Mouse (Mus musculus) liver, adult 2 months (tissue): Measurements from ENCODE around the gene Ap2a1. TPM values are rescaled to one million over a fixed set of nuclear protein-coding genes. Genes with fewer than 3 reads are reported as not detected.

Source experiments
- DNase-seq: peaks from one replicate; pipeline ENCODE4 v3.0.0-alpha.2; 2011; ENCODE audit warnings: low read depth, low spot score; ENCODE audit errors: extremely low read depth
- H3K27ac ChIP-seq: fragments of 200-500 bp; replicated peaks from 2 replicates; pipeline ENCODE4 v1.5.1; 2012; ENCODE audit warnings: low read depth, mild to moderate bottlenecking, control low read depth, inconsistent platforms, low read length; ENCODE audit not compliant: insufficient read depth
- H3K27me3 ChIP-seq: fragments of 200-500 bp; 2 replicates; pipeline ENCODE4 v1.6.1; 2012; ENCODE audit warnings: mild to moderate bottlenecking, moderate library complexity, low read length, inconsistent platforms; ENCODE audit not compliant: control insufficient read depth, insufficient read depth
- H3K36me3 ChIP-seq: fragments of 200-500 bp; 2 replicates; pipeline ENCODE4 v1.6.1; 2012; ENCODE audit warnings: low read length, inconsistent platforms; ENCODE audit not compliant: control insufficient read depth, insufficient read depth
- H3K4me1 ChIP-seq: fragments of 200-500 bp; 2 replicates; pipeline ENCODE4 v1.6.1; 2011; ENCODE audit warnings: low read length; ENCODE audit not compliant: control insufficient read depth, insufficient read depth
- H3K4me3 ChIP-seq: fragments of 200-500 bp; 2 replicates; pipeline ENCODE4 v1.5.1; 2011; ENCODE audit warnings: low read depth, mild to moderate bottlenecking, control low read depth, low read length, moderate library complexity; ENCODE audit not compliant: insufficient read depth
- H3K79me2 ChIP-seq: fragments of 200-500 bp; 2 replicates; pipeline ENCODE4 v1.6.1; 2012; ENCODE audit warnings: inconsistent platforms, mild to moderate bottlenecking, low read length, moderate library complexity; ENCODE audit not compliant: control insufficient read depth, insufficient read depth
- H3K9ac ChIP-seq: fragments of 200-500 bp; 2 replicates; pipeline ENCODE4 v1.6.1; 2012; ENCODE audit warnings: low read depth, mild to moderate bottlenecking, control low read depth, inconsistent platforms, low read length
- CTCF ChIP-seq: fragments of 200-500 bp; IDR thresholded peaks from 2 replicates; pipeline ENCODE4 v1.5.1; 2011; ENCODE audit warnings: low read depth, low read length, control low read depth
- POLR2A ChIP-seq: fragments of 200-500 bp; IDR thresholded peaks from 2 replicates; pipeline ENCODE4 v1.6.1; 2011; ENCODE audit warnings: low read length, control low read depth; ENCODE audit not compliant: insufficient read depth; ENCODE audit errors: extremely low read depth
- WGBS: fragments of 180-500 bp; shearing (Covaris S2); methylation state at CpG from one replicate; pipeline ENCODE4 v1.1.7; 2018; 5-methylcytosine and 5-hydroxymethylcytosine counted together
- polyA plus RNA-seq: library from polyadenylated mRNA; depleted of rRNA; stranded (reverse); fragments of >200 nt; gene quantifications from 2 replicates; pipeline ENCODE4 v1.2.3, GENCODE M21; 2012
- total RNA-seq: library from RNA; depleted of rRNA; stranded (reverse); fragments of >200 nt; gene quantifications from 2 replicates; pipeline ENCODE4 v1.2.3, GENCODE M21; 2014

Ap2a1 gene
- total and polyA plus RNA-seq, 2 experiments, result 14.5 to 38.2 TPM

- no peak overlapping the region for H3K4me3 ChIP-seq
- H3K79me2 ChIP-seq, result no peaks in the 10 kb centered on the region
- DNase-seq, result no peak
- H3K36me3 ChIP-seq, result peaks cover 1% of the 10 kb centered on the region; the same call in 1 of the 2 replicates
- no peak overlapping the region for H3K9ac ChIP-seq
- H3K4me1 ChIP-seq, result no peaks in the 10 kb centered on the region
- WGBS, result 90% methylated on average over 15 of the region's 15 CpGs
- TF ChIP-seq CTCF, result no peak
- no peak for TF ChIP-seq POLR2A
- H3K27me3 ChIP-seq, result no peaks in the 10 kb centered on the region
- no peak overlapping the region for H3K27ac ChIP-seq
Observed at GRCm38 (mm10) chr7:44908706-44909476, 20.4 kb downstream of the Ap2a1 start.

- DNase-seq, result no peak
- Histone ChIP-seq H3K79me2 (no peaks in the 10 kb centered on the region), H3K27ac (no peak overlapping the region), H3K36me3 (peaks cover 1% of the 10 kb centered on the region; the same call in 1 of the 2 replicates), H3K9ac (no peak overlapping the region), H3K4me3 (no peak overlapping the region), H3K4me1 (no peaks in the 10 kb centered on the region), H3K27me3 (no peaks in the 10 kb centered on the region)
- 89% methylated on average over 20 of the region's 20 CpGs for WGBS
- TF ChIP-seq POLR2A, result no peak
- no peak for TF ChIP-seq CTCF
Observed at GRCm38 (mm10) chr7:44905430-44905829, 23.9 kb downstream of the Ap2a1 start.

GRCm38 (mm10) chr7:44901230-44901722 lies 28.0 kb downstream of the Ap2a1 start:
- Histone ChIP-seq H3K36me3 (no peaks in the 10 kb centered on the region; the same call in 1 of the 2 replicates), H3K4me1 (peaks cover 3% of the 10 kb centered on the region; the same call in 1 of the 2 replicates), H3K27ac (no peak overlapping the region), H3K79me2 (no peaks in the 10 kb centered on the region), H3K27me3 (no peaks in the 10 kb centered on the region), H3K4me3 (peak overlapping the region; percentile 52; the same call in 1 of the 2 replicates), H3K9ac (no peak overlapping the region)
- no peak for DNase-seq
- WGBS, result 43% methylated on average over 21 of the region's 21 CpGs
- TF ChIP-seq CTCF, result no peak
- TF ChIP-seq POLR2A, result no peak

DNA sequence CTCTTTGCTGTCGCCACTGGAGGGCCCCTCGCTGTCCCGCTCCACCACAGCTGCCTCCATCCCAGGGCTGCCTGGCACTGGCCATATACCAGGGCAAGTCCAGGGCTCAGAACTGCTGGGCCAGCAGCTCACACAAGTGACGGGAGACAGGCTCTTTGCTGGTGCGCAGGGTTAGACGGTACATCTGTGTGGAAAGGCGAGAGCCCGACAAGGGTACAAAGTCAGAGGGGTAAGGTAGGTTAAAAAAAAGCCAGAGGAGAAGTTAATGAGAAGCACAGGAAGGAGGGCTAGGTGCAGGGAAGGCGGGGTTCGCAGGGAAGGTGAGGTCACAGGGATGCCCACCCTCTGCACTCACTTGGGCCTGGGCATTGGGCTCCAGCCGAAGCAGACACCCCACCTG lies 28.7 kb downstream of the Ap2a1 start:
- no peak overlapping the region for H3K27ac ChIP-seq
- DNase-seq, result no peak
- H3K27me3 ChIP-seq, result no peaks in the 10 kb centered on the region
- 98% methylated on average over 11 of the region's 11 CpGs for WGBS
- no peak overlapping the region for H3K9ac ChIP-seq
- H3K79me2 ChIP-seq, result no peaks in the 10 kb centered on the region
- no peaks in the 10 kb centered on the region; the same call in 1 of the 2 replicates for H3K36me3 ChIP-seq
- H3K4me1 ChIP-seq, result peaks cover 3% of the 10 kb centered on the region; the same call in 1 of the 2 replicates
- TF ChIP-seq CTCF (no peak), POLR2A (no peak)
- no peak overlapping the region for H3K4me3 ChIP-seq

GRCm38 (mm10) chr7:44898607-44899006 lies 30.7 kb downstream of the Ap2a1 start:
- Histone ChIP-seq H3K4me1 (peaks cover 3% of the 10 kb centered on the region; the same call in 1 of the 2 replicates), H3K79me2 (no peaks in the 10 kb centered on the region), H3K27me3 (no peaks in the 10 kb centered on the region), H3K36me3 (no peaks in the 10 kb centered on the region), H3K4me3 (peak overlapping the region; percentile 3; the same call in 1 of the 2 replicates), H3K27ac (no peak overlapping the region), H3K9ac (no peak overlapping the region)
- TF ChIP-seq CTCF (peak; percentile 45), POLR2A (0 out of 2 replicates have a peak, but pooled peaks have one; percentile 10)
- WGBS, result 31% methylated on average over 19 of the region's 19 CpGs
- DNase-seq, result peak; percentile 40
